Mouse (Mus musculus) NIH3T3 (cell line): ENCODE data around the gene Tanc2.

ENCODE experiments used
- DNase-seq: peaks from one replicate; pipeline ENCODE4 v3.0.0-alpha.2; 2012; ENCODE audit warnings: low read depth

Gene Tanc2

DNA sequence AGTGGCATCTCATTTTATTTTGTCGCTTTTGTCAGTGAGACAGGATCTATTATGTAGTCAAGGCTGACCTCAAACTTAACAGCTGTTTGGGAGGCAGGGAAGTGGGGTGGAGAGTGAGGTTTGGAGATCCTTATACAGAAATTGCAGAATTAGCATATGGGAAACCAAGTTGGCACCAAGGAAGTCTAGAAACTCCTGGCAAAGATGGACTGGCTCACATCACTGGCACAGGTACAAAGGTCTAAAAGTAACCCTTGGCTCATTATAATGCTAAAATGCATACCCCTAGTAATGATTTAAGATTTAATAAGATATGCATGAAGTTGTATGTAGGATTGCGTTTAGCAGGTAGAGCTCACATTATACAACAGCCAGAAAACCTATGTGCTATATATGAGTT, 58.2 kb downstream of the Tanc2 start:
- DNase-seq: no peak

DNA sequence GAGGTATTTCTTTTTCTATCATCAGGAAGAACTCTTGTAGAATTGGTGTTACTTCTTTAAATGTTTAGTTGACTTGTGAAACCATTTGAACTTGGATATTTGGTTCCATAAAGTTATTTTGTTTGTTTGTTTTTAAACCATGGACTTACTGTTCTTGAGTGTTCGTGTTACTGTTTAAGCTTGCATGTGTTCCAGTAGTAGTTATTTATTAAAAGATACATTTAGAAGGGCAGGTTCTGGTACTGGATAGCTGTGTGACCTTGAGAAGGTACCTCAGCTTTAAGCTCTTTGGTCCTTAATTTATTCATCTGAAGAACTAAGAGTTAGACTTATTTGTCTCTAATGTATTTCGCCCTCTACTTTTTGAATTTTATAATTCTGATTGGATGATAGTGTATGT, 64.8 kb downstream of the Tanc2 start:
- no peak for DNase-seq

DNA sequence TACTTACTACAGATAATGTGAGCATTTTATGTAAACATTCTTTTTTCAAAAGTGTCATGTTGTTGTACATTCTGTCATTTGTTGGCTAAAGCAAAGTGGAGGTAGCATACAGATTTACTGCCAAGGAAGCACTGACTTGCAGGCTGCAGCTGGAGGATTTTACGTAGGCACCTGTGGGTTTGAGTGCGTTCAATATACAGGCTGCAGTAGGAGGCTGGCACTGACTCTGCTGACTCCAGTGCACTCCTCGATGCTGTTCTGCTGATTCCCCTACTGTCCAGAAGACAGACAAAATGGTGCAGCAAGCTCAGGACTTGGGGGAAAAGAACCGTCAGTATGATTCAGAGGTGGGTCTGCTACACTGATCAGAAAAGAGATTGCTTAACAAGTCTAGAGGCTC, 65.5 kb downstream of the Tanc2 start:
- DNase-seq: no peak

DNA sequence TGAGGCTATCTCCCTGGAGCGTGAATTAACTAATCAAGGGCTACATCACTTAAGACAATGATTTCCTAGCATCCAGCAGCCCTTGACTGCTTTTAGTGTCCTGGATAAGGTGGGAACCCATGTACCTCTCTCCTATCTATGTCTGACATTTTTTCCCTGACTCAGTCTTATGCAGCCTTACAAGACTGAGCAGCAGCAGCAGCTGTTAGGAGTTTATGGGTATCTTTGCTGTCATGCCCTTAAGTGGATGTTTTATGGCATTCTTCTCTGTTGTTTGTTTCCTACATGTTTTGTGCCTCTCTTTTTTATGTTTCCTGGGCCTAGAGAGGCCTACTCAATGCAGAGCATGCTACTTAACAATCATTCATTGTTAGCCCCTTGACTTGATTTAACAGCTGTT, 78.1 kb downstream of the Tanc2 start:
- no peak for DNase-seq

DNA sequence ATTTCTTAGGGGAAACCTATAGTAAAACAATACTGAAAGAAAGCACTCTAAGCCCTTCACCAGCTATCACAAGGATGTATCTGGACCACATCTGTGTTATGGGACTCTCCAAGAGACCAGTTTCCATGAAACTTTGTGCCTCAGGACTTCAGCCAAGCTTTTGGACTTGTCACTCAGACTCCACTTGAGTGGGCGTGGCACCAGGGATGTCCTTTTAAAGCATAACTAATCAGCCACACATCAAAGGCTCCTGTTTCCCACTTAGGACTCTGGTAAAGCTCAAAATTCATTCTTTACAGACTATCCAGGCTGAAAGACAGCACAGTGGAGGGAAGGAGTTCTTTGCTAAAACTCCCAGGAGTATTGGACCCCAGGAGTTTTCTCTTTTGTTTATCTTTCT, 89.2 kb downstream of the Tanc2 start:
- DNase-seq: no peak

DNA sequence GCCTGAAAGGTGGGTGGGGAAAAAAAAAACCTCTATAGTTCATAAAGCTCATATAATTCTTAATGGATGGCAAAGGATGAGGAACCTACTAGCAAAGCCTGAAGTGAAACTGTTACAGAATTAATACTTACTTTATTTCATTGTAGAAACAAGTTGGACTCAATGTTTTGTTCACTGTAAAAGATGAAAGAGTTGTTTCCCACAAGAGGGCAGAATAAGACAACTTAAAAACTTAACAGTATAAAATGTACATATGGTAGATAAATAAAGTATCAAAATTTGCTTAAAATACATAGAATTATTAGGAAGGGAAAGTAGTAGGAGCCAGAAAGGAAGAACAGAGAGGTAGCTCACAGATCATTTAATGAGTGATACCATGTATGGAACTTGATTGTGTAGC, 95.0 kb downstream of the Tanc2 start:
- peak; percentile 22 for DNase-seq

DNA sequence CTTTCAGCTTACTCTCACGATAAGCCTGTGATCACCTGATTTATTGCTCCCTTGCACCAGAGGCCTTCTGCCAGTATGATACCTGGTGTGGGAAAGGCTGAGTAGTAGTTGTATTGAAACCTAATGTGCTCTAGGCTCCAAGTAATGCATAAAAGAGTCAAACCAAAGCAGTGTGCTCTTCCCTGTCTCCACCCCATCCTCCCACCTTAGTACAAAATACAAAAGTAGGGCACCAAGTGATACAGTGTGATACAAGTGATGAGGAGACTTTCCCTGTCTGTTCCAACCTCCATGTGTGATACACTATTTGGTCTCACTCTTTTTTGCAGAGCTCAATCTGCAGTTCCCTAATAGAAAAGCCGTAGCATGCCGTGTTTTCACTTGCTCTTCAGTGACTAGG, 110.7 kb downstream of the Tanc2 start:
- no peak for DNase-seq

DNA sequence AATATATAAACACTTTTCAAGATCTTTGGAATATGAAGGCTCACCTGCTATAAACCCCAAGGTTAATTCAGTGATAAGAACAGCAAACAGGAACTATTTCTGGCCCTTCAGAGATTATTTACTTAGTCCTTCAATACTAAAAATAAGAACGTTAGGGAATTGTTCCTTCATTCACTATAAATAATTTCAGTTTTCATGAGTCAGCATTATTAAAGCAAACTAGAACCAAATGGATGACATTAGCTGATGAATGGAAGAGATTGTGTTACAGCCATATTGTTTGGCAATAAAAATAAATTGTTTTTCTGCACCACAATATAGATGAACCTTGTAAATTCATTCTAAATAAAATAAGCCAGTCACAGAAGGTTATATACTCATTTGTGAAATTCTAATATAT, 129.9 kb downstream of the Tanc2 start:
- DNase-seq: no peak

DNA sequence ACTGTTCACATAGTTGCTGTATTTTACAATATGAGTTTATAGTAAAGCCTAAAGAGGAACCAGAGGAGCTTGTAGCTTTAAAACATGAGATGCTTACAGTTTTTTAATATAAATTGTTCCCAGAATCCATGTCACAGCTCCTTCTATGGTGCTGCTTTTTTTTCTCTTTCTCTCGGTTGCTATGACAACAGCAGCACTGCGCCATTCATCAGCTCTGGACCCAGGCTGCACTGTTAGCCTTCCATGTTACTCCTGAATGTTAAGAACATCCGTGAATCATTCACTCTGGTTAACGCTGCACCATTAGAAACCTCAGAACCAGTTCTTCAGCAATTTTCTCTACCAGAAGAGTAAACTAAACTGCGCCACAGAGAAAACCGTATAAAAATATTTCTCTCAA, 141.8 kb downstream of the Tanc2 start:
- no peak for DNase-seq

DNA sequence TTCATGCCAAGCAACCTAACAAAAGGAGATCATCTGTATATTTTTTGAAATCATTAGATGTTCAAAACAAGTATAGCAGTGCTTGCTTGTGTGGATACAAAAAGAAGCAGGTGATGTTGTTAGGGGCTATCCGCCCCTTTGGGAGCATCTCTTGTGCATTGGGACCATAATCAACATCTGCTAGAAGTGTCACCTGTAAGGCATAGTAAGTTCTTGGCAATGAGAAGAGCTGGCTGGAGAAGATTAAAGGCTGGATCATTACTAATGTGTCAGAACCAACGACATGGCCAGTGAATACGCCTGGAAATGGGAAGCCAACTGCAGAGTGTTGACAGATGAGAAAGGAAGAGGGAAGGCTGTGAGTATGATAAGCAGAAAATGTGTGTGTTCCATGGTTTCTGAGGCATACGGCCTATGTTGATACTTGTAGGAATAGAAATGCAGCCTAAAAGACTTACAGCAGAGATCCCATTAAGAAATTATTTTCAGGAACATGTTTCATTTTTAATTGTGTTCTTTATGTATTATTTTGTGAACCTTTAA, 142.3 kb downstream of the Tanc2 start:
- DNase-seq: no peak

DNA sequence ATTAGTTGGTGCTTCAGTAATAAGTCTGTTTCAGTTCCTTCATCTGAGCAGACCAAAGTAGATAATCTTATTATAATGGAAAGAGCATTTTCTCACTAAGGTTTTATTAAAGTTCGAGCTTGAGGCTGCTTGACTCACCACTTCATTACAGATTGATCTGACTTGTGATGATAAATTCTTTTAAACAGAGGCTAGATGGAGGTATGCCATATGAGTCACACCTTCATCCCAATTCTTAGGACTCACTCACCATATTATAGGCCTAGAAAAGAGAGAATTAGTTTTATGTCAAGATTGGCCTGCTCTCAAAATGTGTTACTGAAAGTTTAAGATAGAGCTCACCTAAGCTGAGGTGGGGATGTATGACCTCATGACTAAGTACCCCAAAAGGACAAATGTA, 153.4 kb downstream of the Tanc2 start:
- peak; percentile 78 for DNase-seq

DNA sequence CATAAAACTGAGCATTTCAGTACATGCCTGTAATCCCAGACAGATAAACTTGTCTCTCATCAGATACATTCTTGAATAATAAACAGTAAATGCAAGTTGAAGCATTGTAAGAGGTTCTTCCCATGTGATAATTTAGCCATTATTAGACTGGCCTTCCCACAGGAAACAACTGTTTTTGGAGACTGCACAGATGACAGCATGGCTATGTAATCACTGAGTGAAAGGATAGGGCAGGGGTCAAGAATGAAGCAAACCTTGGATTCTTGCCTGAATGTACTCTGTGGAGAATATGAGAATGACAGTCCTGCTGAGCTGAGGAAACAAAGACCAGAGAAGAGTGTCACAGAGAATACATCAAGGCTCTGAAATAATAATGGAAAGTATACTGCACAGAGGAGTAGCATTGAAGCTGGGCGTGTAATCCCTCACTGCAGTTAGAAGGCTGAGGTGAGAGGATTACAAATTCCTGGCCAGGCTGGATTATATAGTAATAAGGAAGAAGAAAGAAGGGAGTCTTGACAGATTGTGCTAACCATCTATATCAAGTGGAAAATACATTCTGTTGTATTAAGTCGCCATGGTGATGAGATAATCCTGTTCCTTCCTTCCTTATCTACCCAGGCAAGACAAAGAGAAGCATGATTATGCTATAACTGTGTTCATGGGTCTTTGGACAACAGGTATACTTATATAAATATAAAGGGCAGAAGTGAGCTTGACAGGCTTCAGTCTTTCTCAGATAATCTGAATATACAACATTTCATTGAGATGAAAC, 159.7 kb downstream of the Tanc2 start:
- DNase-seq: peak; percentile 57

DNA sequence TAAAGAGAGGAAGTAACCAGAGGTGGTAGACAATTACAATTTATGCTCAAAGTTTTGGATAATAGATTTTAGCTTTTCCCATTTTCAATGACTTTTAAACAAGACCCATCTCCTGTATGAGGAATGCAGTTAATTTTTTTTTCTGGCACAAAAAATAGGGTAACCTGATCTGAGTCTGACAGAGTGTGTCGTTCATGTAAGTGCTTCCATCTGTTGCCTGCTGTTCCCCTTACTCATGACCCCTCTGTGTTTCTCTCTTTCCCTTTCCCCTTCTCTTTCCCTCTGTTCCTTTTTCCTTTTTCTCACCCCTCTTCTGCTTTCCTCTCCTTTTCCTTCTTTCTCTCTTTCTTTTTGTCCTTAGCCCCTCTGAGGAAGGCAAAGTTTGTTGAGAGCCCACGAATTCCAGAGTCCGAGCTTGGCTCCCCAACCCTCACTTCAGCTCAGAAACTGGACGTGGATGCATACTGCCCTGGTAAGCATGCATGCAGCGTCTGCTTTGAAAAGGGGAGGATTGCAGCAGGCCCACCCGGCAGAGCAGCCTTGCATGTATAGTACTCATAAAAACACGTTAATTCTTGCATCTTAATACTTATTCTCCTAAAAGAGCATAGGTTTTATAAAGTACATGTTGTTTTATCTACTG, 168.9 kb downstream of the Tanc2 start:
- peak; percentile 54 for DNase-seq

DNA sequence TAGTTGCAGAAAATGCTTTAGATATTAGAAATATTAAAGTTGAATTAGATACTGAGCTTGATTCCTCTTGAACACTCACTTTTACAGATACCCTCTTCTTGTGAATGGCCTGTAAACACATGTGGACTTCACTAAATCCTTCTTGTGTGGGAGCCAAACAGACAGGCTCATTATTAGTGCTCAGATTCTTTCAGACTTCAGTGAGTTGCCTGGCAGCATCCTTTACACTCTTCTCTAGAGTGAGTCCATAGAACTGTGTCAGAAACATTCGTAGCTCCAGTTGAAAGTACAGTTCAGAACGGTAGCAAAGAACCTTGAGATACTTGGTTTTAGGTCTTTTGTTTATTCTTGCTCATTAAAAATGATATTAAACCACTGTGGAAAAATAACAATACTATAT, 169.6 kb downstream of the Tanc2 start:
- DNase-seq: no peak

DNA sequence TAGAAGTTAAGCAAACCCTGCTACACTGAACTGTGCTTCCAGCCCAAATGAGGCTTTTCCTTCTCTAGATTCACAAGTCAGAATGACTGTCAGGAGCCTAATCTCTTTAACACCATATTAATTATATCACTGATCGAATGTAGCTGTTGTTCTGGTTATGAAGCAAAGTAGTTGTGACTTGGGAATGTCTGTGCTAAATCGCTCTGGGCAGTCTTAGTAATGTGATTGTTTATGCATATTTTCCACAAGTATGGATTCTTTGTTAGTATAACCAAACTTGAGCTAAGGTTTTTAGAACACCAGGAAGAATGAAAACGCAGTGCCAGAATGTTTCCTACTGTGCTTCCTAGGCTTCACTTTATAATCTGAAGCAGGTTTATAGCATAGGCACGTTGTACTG, 170.6 kb downstream of the Tanc2 start:
- peak; percentile 23 for DNase-seq

DNA sequence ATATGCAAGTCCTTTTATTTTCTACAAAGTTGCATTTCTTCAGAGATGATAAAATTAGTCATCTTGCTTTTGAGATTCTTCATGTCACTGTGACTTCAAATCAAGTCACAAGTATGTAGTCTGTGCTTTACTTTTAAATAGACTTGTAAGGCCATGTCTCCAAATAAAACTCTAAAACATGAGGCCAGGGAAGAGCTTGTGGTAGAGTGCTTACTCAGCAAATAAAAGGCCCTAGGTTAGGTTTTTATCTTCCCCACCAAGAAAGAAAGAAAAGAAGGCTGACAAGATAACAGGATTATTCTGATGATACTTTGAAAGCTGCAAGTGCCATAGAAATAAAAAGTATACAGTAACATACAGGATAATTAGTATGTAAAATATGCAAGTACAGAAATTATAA, 188.0 kb downstream of the Tanc2 start:
- no peak for DNase-seq

DNA sequence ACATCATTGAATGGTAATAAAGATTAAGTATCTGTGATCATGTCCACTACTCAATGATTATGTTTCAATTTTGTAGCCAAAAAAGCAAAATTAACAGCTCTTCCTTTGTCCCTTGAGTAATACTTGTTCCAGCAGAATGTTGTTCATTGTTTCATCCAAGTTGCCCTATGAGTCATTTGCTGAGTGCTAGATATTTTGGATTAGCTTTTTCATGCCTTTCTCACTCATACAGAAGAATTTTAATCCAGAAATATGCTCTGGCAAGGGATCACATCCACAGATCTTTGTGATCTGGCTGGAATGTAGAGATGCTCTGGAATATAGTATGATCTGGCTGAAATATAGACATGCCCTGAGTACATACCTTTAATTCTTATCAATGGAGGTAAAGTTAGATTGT, 202.7 kb downstream of the Tanc2 start:
- DNase-seq: no peak

DNA sequence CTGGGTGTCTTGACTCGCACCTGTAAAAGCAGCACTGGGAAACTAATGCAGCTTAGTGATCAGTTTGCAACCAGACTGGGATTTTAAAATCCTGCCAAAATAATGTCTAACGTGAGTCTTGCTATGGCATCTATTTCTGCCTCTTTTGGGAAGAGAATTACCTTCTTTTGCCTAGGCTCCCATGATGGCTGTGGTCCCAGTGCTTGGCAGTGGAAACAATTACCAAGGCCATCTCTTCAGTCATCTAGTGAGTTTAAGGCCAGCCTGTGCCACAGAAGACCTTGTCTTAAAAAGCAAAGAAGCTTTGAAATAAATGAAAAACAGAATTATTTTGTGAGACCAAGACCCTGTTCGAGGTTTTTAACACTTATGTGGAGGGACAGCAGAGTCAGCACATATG, 213.9 kb downstream of the Tanc2 start:
- no peak for DNase-seq

DNA sequence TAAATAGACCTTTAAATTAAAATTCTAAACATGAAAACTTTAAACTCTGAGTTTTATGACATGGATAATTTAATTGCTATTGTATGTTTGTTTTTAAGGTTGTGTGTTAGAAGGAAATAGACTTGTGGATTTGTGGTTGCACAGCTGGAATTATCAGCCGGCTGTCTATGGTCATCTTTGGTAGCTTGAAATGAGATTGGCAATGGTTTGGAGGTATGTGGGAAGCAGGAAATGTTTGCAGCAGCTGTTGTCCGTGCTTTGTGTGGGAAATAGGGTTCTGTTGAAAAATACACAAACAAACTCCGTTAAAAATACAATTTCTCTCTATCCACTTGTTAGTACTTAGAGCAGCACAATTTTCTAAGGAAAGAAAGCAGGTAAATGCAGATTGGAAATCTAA, 215.0 kb downstream of the Tanc2 start:
- no peak for DNase-seq

DNA sequence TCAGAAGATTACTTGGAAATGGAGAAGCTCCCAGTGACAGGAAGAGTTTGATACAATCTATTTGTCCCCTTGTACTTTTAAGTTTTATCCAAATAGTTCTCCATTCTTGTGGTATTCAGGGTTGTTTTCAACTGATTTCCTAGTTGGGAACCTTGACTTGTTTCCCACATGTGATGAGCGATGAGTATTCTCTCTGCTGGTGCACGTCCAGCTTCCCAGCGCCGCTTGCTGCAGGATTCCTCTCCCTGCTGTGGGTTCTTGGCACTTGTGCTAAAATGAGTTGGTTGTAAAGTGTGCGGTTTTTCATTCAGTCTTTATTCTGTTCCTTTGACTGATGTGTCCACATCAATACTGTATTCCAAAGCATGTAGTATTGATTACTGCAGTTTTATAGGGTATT, 217.3 kb downstream of the Tanc2 start:
- DNase-seq: no peak

DNA sequence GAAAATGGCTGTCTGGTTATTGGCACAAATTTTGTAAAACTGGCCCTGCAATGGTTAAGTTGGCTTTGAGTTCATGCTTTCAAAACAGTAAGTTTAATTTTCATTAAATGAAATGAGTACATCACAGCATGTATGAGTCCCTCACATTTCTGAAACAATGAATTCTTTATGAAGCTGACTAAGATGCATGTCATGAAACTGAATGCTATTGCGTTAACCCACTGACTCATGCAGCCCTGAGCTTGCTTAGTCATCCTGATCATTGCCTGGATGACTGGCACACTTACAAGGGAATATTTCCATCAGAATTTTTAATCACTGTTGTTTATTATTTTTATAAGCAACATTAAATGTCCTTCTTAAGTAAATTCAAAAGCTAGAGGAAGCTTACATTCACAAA, 233.5 kb downstream of the Tanc2 start:
- peak; percentile 87 for DNase-seq

DNA sequence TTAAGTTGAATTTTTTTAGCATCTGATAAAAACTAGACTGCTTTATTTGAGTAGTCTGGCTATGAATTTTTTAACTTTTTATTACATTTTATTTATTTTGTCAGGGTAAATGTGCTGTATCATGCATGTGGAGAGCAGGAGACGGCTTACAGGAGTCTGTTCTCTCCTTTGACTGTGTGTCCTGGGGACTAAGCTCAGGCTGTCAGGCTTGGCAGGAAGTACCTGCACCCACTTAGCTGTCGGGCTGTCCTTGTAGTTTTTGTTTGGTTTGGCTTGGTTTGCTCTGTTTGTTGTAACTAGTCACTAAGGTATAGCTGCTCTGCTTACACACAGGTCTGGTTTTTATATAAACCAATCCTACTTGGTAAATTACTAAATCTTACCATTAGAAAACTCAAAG, 234.0 kb downstream of the Tanc2 start:
- DNase-seq: peak; percentile 3

DNA sequence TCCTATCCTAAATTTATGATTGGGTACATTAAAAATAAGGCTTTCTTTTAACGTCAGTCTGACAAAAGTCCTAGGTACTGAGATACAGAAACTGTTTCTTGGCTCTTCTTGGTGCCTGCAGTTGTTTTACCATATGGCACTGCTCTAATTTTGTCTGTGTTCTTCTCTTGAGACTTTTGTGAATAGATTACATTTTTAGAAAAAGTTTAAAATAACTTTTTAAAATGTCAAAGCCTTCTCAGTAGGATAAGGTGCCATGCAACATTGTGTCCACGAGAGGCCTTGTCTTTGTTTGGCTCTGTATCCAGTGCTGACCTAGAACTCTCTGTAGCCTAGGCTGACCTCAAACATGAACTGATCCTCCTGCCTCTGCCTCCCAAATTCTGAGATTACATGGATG, 238.4 kb downstream of the Tanc2 start:
- no peak for DNase-seq

DNA sequence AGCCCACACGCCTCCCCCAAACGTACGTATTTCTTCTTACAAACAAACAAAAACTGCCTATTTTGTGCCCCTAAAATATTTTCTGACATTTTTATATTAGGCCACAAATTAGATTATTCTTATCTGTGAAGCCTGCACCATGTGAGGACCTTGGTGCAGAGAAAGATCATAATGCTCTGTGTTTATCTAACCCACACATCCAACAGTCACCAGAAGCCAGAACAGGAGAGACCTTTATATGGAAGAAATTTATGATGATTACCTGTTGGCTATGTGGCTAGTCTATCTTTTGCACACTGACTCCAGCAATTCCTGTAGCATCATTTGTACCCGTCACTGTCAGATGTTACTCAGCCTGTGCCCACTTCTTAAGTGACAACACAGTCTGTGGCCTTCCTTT, 245.4 kb downstream of the Tanc2 start:
- no peak for DNase-seq
